Mouse (Mus musculus) kidney, adult 11 months (tissue): ENCODE measurements at regions not wholly inside any gene's neighbourhood (a gene's known extent, or its start where the extent isn't known, plus 50 kb on each side); places are given as distances from the start of the nearest gene placed in this dataset.
A peak's percentile ranks its signal among the peaks of the same experiment; 100 is the strongest.

Experiments
- DNase-seq: peaks from one replicate; pipeline ENCODE4 v3.0.0; 2022

- no peak for DNase-seq
Observed at GRCm38 (mm10) chr17:52191064-52191682, 358.1 kb upstream of the Satb1 start.

GRCm38 (mm10) chr17:52182706-52183105 lies 349.6 kb upstream of the Satb1 start:
- DNase-seq = peak; percentile 5

GRCm38 (mm10) chr17:52177996-52178395 lies 344.9 kb upstream of the Satb1 start:
- no peak for DNase-seq

DNA sequence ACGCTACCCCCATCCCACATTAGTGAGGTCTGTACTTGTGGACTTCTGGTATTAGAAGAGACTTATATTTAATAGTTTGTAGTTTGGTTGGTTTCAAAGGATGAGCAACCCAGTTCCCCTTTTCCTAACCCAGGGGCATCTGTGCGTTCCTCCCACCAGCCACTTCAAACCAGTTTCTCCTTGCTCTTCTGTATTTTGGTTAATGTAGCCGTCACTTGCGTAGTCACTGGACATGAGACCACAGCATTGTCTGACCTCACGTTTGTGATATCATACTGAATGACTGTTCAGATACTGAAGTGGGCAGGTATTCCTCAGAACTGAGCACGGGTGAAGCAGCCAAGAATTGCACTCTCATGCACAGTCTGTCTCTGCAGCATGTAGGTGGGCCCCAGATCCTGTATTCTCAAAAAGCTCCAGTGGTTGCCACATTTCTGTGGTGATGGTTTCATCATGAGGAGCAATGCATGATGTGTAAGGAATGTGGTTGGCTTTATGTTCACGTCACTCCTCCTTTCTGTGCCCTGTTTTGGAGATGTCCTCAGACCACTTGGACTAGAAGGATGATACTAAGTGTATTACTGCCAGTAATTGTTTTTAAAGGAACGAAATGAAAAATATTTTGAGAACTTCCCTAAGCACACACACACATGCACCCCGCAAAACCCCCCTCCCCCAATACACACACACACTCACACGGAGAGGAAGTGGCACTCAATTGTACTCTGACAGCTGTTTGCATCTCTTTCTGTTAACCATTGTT lies 335.2 kb upstream of the Satb1 start:
- DNase-seq = no peak

DNA sequence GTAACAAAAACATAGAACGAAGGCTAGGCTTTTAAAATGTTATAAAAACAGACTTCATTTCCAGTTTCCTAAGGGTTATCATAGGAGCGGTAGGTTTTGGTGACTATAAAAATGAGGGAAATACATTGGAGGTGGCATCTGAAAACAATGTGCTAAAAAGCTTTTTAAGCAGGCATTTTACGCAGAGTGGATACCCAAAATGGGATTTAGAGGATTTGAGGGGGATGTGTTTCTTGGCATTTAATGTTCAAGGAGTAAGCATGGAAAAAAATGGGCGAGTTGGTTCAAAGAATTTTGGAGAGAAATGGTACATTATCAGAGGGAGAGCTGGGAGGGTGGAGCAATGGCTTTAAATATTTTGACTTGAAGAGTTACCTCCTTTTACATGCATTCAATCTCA lies 334.6 kb upstream of the Satb1 start:
- no peak for DNase-seq

DNA sequence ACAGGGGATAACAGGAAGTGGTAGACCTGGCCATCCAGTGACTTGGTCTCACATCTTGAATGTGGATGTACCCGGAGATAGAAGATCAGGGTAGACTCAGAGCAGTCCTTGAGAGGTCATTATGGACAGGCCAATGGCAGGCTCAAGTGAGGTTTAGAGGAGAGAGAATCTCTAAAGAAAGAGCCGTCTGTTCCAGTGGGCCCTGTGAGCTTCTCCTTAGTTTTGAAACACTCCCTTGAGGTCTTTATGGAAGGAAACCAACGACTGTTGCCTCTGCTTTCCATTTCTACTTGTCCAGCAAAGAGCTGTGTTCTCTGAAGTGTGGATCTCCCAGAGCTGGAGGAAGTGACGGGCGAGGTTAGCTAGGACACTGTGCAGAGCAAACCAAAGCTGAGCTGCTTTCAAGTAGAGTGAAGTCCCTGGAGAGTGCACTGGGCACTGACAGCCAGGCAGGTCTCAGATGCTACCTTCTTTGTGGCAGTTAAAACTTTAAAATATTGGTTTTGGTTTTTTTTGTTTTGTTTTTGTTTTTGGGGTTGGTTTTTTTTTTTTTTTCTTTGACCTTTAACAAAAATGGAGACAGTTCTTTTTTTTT lies 332.9 kb upstream of the Satb1 start:
- DNase-seq = no peak

GRCm38 (mm10) chr17:52162559-52163397 lies 329.7 kb upstream of the Satb1 start:
- DNase-seq = no peak

- DNase-seq = no peak
Observed at GRCm38 (mm10) chr17:52150496-52150895, 317.4 kb upstream of the Satb1 start.

- no peak for DNase-seq
Observed at GRCm38 (mm10) chr17:52149834-52150233, 316.7 kb upstream of the Satb1 start.

- DNase-seq = no peak
Observed at GRCm38 (mm10) chr17:52149068-52149467, 316.0 kb upstream of the Satb1 start.

- DNase-seq = no peak
Observed at GRCm38 (mm10) chr17:52103891-52104290, 270.8 kb upstream of the Satb1 start.

DNA sequence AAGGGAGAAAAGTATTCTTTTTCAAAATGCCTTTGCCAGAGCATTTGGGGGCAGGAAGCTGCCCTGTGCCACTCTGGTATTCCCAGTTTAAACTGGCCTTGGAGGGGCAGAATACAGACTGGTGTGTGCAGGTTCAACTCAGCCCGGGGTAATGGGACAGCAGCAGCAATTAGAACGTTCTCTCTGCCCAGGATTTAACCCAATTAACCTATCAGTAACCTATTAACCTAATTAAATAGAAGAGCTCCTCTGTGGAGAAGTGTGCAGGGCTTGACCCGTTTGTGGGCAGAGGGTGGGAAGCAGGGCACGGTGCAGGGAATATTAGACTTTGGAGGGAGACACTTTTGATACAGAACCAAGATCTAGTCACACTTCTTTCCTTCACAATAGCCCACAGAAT lies 252.7 kb upstream of the Satb1 start:
- no peak for DNase-seq

- DNase-seq = no peak
Observed at GRCm38 (mm10) chr17:52084455-52084854, 251.4 kb upstream of the Satb1 start.

GRCm38 (mm10) chr17:52079316-52079715 lies 246.2 kb upstream of the Satb1 start:
- no peak for DNase-seq

GRCm38 (mm10) chr17:52078496-52078895 lies 245.4 kb upstream of the Satb1 start:
- no peak for DNase-seq

GRCm38 (mm10) chr17:52077951-52078350 lies 244.9 kb upstream of the Satb1 start:
- DNase-seq = no peak

DNA sequence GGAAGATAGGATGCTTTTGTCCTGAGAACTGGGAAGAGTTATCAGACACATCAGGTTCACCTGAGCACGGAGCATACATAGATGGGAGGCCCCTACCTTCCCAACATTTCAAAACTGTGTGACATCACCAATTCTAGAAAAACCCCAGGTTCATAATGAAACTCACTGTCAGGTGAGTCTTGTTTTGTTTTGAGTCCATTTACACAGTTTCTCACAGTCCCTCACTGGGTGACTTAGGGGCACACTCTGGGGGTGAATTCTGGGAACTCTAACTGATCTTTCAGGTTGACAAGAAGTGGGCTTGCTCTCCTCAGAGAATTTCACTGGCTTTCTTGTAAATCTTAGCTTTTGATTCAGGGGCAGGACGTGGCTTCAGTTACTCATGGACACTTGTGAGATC lies 243.7 kb upstream of the Satb1 start:
- no peak for DNase-seq

DNA sequence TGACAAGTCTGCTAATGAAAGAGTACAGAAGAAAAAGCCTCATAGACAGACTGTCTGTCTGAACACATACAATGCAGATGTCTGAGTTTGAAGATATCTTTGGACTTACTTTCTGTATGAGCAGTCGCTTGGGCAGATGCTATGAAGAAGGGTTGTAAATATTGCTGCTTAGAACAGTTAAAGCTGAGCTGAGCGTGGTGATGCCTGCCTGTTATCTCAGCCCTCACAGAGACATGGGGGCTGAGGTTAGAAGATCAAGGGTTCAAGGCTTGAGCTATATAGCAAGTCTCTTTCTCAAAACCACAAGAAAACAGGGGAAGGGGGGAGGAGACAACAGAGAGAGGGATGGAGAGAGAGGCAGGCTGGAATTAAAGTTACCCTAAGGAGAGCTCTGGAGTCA lies 234.6 kb upstream of the Satb1 start:
- no peak for DNase-seq

GRCm38 (mm10) chr17:52064618-52065017 lies 231.5 kb upstream of the Satb1 start:
- no peak for DNase-seq

DNA sequence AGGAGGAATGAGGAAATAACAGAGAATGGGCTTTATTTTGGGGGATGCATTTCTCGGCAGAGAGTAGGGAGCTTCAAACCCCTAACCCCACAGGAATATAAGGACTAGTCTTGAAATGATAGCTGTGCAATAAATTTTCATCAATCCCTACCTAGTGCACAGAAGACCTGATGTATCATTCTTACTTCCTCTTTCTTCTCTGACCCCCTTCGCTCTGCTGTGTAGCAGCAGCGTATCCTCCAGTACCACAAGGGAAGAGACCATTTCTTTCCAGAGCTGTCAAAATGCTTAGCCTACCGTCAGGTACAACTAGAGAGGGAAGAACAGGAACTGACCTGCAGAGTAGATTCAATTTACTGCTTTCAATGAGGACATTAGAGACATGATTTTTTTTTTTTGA lies 230.0 kb upstream of the Satb1 start:
- no peak for DNase-seq

DNA sequence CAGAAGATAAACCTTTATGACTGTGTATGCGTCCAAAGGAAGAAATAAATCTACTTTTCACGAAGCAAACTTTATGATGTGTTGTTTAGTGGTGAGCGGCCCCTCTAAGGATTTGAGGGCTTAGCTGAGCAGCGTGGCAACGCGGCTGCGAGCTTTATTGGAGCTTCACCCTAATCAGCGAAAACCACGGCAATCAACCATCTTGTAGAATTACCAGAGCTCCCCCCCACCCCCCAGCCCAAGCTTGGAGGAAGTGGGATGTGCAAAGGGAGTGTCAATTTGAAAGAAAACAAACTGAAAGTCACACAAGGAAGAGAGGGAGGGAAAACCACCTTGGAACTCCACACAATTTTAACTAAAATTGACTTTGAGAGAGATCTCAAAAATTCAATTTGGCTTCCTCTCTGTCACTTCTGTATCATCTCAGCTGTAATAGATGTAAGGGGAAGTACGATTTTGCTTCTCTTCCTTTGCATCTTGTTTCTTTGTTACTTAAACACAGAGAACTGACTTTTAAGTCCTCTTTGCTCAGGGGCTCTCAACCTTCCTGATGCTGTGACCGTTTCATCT lies 229.1 kb upstream of the Satb1 start:
- no peak for DNase-seq

- no peak for DNase-seq
Observed at GRCm38 (mm10) chr17:52036479-52036878, 203.4 kb upstream of the Satb1 start.

DNA sequence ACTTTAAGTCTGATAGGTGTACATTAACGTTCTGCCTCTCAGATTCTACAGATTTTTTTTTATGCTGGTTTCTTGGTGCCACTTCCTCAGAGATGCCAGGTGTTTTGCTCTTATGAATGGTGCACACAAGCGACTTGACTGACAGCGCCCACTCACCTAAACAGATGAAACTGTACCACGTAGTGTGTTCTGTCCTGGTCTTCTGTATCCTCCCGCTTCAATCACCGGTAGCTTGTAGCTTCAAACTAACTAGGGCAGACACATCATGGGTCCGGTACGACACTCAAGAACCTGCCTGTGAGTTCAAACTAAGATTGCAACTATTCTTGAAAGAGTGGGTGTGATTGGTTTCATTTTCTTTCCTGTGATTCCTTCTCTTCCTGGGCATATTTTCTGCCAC lies 198.0 kb upstream of the Satb1 start:
- DNase-seq = no peak
